Mouse (Mus musculus): Measurements from ENCODE around the gene P3h3. TPM values are rescaled to one million over a fixed set of nuclear protein-coding genes. Genes with fewer than 3 reads are reported as not detected.
"Not testable (repeated sequence)": the region's sequence is repeated elsewhere in the genome, so short reads cannot be mapped to it uniquely, and the experiment has no call there.

The P3h3 gene
- total RNA-seq, 2 experiments from 2014 or later, result 25.9 to 32.9 TPM

DNA sequence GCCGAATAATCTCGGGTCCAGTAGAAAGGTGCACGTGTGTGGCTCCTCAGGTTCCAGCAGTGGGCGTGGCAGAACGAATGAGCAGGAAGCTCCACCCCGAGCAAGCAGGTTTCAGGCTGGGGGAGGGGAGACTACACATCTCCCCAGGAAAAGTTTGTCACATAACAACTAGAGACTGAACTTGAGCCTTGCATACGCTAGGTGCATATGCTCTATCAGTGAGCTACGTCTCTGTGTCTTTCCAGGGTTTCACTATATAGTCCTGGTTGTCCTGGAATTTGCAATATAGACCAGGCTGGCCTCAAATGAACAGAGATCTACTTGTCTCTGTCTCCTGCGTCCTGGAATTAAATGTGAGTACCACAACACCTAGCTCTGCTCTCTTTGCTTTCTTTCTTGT, 55.2 kb downstream of the P3h3 start:
- intact Hi-C loops (cut with DNase I); DNase-seq (ENCODE audit: low spot score in 2 of 2): not testable (repeated sequence)

DNA sequence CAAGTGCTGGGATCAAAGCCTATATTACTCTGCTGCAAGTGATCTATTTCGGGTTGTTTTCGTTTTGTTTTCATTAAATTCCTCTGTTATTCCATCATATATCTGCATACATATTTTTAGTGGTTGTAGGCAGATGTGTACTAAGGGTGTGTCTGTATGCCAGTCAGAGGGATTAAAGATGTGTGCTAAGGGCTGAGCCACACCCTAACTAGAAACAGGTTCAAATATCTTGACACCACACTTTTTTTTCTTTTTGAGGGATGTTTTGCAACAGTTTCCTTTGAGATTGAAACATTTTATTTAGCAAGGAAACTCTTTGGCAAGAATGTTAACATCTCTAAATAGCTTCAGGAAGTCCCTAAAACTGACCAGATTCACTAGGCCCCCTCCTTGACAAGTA, 61.4 kb downstream of the P3h3 start:
- intact Hi-C loops (cut with DNase I), result no loop called here
- no peak for DNase-seq (ENCODE audit: low spot score in 2 of 2)

DNA sequence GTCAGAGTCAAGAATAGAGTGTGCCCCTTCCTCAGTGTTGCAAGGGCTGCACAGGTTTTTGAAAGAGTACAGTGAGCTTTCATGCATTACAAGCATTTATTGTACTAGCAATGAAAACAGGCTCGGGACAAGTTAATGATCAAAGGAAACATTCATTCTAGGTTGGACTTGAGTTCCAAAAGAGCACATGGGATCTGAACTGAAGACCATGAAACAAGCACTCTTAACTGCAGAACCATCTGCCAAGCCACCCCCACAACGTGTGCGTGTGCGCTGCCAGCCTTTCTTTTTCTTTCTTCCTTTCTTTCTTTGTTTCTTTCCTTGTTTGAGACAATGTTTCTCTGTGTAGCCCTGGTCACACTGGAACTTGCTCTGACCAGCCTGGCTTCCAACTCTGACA, 61.8 kb downstream of the P3h3 start:
- no peak for DNase-seq (ENCODE audit: low spot score in 2 of 2)
- intact Hi-C loops (cut with DNase I), result no loop called here

DNA sequence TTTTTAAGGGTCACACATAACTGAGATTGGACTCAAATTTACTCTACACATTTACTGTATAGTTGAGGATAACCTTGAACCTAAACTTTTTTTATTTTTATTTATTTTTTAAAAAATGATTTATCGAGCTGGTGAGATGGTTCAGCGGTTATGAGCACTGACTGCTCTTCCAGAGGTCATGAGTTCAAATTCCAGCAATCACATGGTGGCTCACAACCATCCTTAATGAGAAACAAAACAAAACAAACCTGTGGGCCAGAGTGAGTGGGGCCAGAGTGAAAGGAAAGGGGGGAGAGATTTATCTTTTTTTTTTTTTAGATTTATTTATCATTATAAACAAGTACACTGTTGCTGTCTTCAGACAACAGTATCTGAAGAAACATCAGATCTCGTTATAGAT, 65.6 kb downstream of the P3h3 start:
- intact Hi-C loops (cut with DNase I), result no loop called here
- DNase-seq (ENCODE audit: low spot score in 2 of 2), result no peak

Other genes with a start within 250 kb of the P3h3 start
- under 1 TPM; 0.26 to 0.57 TPM for gene C1s2, start 221.7 kb downstream of the P3h3 start, total RNA-seq (2021)
- gene Lpcat3, start 194.7 kb downstream of the P3h3 start, total RNA-seq (2021), result 10 to 100 TPM; 33.8 to 37.1 TPM
- gene Emg1, start 145.6 kb downstream of the P3h3 start, total RNA-seq (2021), result 10 to 100 TPM; 45.6 to 45.9 TPM
- 100 to 1,000 TPM; 133 to 144 TPM for gene Phb2, start 145.4 kb downstream of the P3h3 start, total RNA-seq (2021)
- gene Ptpn6, start 119.0 kb downstream of the P3h3 start, total RNA-seq (2021), result 1 to 10 TPM; 3.6 to 4.0 TPM
- gene Grcc10, start 116.4 kb downstream of the P3h3 start, total RNA-seq (2021), result 100 to 1,000 TPM; 294 to 301 TPM
- gene Gm45234, start 101.7 kb downstream of the P3h3 start, total RNA-seq (2021), result not detected
- gene Atn1, start 101.2 kb downstream of the P3h3 start, total RNA-seq (2021), result 100 to 1,000 TPM; 147 to 166 TPM
- gene Eno2, start 88.1 kb downstream of the P3h3 start, total RNA-seq (2021), result 100 to 1,000 TPM; 719 to 758 TPM
- under 1 TPM; 0.47 to 0.81 TPM for gene Lrrc23, start 78.0 kb downstream of the P3h3 start, total RNA-seq (2021)
- 1 to 10 TPM; 2.9 to 5.3 TPM for gene Spsb2, start 49.1 kb downstream of the P3h3 start, total RNA-seq (2021)
- 100 to 1,000 TPM; 629 to 634 TPM for gene Tpi1, start 43.5 kb downstream of the P3h3 start, total RNA-seq (2021)
- gene Usp5, start 28.3 kb downstream of the P3h3 start, total RNA-seq (2021), result 100 to 1,000 TPM; 178 to 184 TPM
- 1 to 10 TPM; 1.6 to 1.7 TPM for gene Cdca3, start 28.2 kb downstream of the P3h3 start, total RNA-seq (2021)
- gene Gnb3, start 17.5 kb downstream of the P3h3 start, total RNA-seq (2021), result not detected
- gene Gpr162, start 6.2 kb upstream of the P3h3 start, total RNA-seq (2021), result 100 to 1,000 TPM; 220 to 231 TPM
- gene Cd4, start 30.5 kb upstream of the P3h3 start, total RNA-seq (2021), result 1 to 10 TPM; 1.1 to 1.5 TPM
- 1 to 10 TPM; 2.1 to 3.0 TPM for gene Lag3, start 54.0 kb upstream of the P3h3 start, total RNA-seq (2021)
- 1,000 to 10,000 TPM; 1,161 to 1,212 TPM for gene Ptms, start 62.4 kb upstream of the P3h3 start, total RNA-seq (2021)
- 100 to 1,000 TPM; 670 to 685 TPM for gene Mlf2, start 73.6 kb upstream of the P3h3 start, total RNA-seq (2021)
- 100 to 1,000 TPM; 140 to 142 TPM for gene Cops7a, start 107.8 kb upstream of the P3h3 start, total RNA-seq (2021)
- 100 to 1,000 TPM; 130 to 142 TPM for gene Pianp, start 138.9 kb upstream of the P3h3 start, total RNA-seq (2021)
- 10 to 100 TPM; 41.7 to 42.6 TPM for gene Zfp384, start 151.4 kb upstream of the P3h3 start, total RNA-seq (2021)
- gene Ing4, start 182.0 kb upstream of the P3h3 start, total RNA-seq (2021), result 10 to 100 TPM; 60.8 to 61.1 TPM
- 1 to 10 TPM; 5.7 to 9.0 TPM for gene Acrbp, start 191.9 kb upstream of the P3h3 start, total RNA-seq (2021)
- under 1 TPM; 0.40 to 0.66 TPM for gene Lpar5, start 210.2 kb upstream of the P3h3 start, total RNA-seq (2021)
- 100 to 1,000 TPM; 157 TPM for gene Chd4, start 238.2 kb upstream of the P3h3 start, total RNA-seq (2021)

All from left cerebral cortex, postnatal 14 days (tissue).